Mouse (Mus musculus) heart, adult 2 months (tissue): ENCODE measurements around the gene Tulp2.

ENCODE experiments used
- CTCF ChIP-seq: fragments of 200-600 bp; IDR thresholded peaks from 2 replicates; pipeline ENCODE4 v1.8.1; 2022; ENCODE audit warnings: antibody characterized with exemption, mild to moderate bottlenecking, moderate library complexity
- EP300 ChIP-seq: fragments of 200-500 bp; IDR thresholded peaks from 2 replicates; pipeline ENCODE4 v1.6.1; 2011; ENCODE audit warnings: low read depth, low read length, control low read depth; ENCODE audit not compliant: insufficient read depth

- peak; percentile 97 for TF ChIP-seq CTCF
- TF ChIP-seq EP300: peak; percentile 77; the same call in 1 of the 2 replicates
These were observed 79.4 kb downstream of the Tulp2 start for GRCm38 (mm10) chr7:45560843-45561623.
